24 mouse cellular contexts compared by ENCODE assay signal in the genomic region with DNA sequence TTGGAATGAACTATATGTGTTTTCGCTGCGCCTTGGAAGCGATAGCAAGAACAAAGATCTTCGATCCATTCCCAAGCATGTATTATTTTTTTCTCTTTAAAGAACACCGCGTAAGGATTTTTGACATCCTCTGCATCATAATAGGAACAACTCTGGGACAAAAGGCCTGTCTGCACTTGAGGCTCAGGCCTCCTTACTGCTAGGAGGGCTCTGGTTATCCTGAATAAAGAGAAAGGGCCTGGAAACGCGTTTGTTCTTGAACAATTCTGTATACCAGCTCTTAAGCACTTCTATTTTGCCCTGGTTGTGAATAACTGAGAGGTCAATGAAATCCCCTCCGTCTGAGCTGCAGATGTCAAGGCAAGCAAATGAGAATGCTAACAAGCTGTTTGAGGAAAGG. TPM values are rescaled to one million over a fixed set of nuclear protein-coding genes. Genes with fewer than 3 reads are reported as not detected.
A peak's percentile ranks its signal among the peaks of the same experiment; 100 is the strongest.
DNase-seq lines count a peak whose midpoint lies in the region; ATAC-seq lines count a peak whose summit lies in the region.
"Had no signal": no experiment of that assay in that cellular context is flagged by ENCODE, and none has a peak within 500 bp of the region (broad histone marks: within the 10 kb centered on the region; RNA-seq: fewer than 3 reads in every experiment).

No protein-coding gene starts in this region.

- H3K4me1 ChIP-seq in embryonic facial prominence, embryonic 11.5 days (ENCODE audit: control insufficient read depth, insufficient read depth, low read length) = no peaks in the 10 kb centered on the region
- H3K4me1 ChIP-seq in embryonic facial prominence, embryonic 10.5 days = 0 out of 2 replicates have a peak, but pooled peaks cover 4% of the 10 kb centered on the region
- H3K4me1 ChIP-seq in hindbrain, embryonic 11.5 days (replicated peaks; ENCODE audit: control insufficient read depth, insufficient read depth, low read length) = no peaks in the 10 kb centered on the region
- H3K4me1 ChIP-seq in hindbrain, embryonic 12.5 days = no peaks in the 10 kb centered on the region
- H3K4me1 ChIP-seq in midbrain, embryonic 12.5 days = peaks cover 10% of the 10 kb centered on the region
- no peaks in the 10 kb centered on the region for H3K4me1 ChIP-seq in kidney, embryonic 15.5 days
- H3K4me1 ChIP-seq: heart, embryonic 12.5 days; liver, embryonic 15.5 days; neural tube, embryonic 13.5 days had no signal

- H3K27ac ChIP-seq in embryonic facial prominence, embryonic 11.5 days (replicated peaks; ENCODE audit: low read depth, low read length) = no peak overlapping the region
- no peak overlapping the region for H3K27ac ChIP-seq in embryonic facial prominence, embryonic 10.5 days (replicated peaks)
- H3K27ac ChIP-seq in hindbrain, embryonic 11.5 days (ENCODE audit: low read depth, low read length) = 0 out of 2 replicates have a peak overlapping the region, but pooled peaks have one; percentile 21
- no peak overlapping the region for H3K27ac ChIP-seq in hindbrain, embryonic 12.5 days
- peak overlapping the region; percentile 64 for H3K27ac ChIP-seq in midbrain, embryonic 12.5 days (replicated peaks)
- no peak overlapping the region for H3K27ac ChIP-seq in kidney, embryonic 15.5 days
- H3K27ac ChIP-seq: heart, adult 2 months; liver, embryonic 15.5 days; neural tube, embryonic 13.5 days had no signal

- DNase-seq in embryonic facial prominence, embryonic 11.5 days (ENCODE audit: low spot score) = peak; percentile 15
- DNase-seq in embryonic facial prominence, embryonic 10.5 days (ENCODE audit: low spot score) = no peak
- DNase-seq in hindbrain, embryonic 11.5 days (ENCODE audit: low spot score) = no peak
- no peak for DNase-seq in cerebellum, adult 11-12 months
- DNase-seq: adrenal gland, postnatal 10 days; cerebellum, adult 11 months; cerebellum, adult 9-11 months; heart, adult 2 months; kidney, adult 8-10 months; kidney, postnatal 10 days; liver; lung, embryonic 14.5 days; lung, postnatal 14 days; retina, postnatal 1 day; right cerebral cortex, postnatal 14 days; thymus, postnatal 4 days had no signal

- no peak overlapping the region for H3K4me2 ChIP-seq in embryonic facial prominence, embryonic 11.5 days (ENCODE audit: low read depth, low read length)
- H3K4me2 ChIP-seq in hindbrain, embryonic 11.5 days (replicated peaks; ENCODE audit: low read depth, low read length) = no peak overlapping the region
- no peak overlapping the region for H3K4me2 ChIP-seq in hindbrain, embryonic 12.5 days (replicated peaks)
- 0 out of 2 replicates have a peak overlapping the region, but pooled peaks have one; percentile 3 for H3K4me2 ChIP-seq in midbrain, embryonic 12.5 days (replicated peaks)
- H3K4me2 ChIP-seq in kidney, embryonic 15.5 days = no peak overlapping the region
- H3K4me2 ChIP-seq: heart, embryonic 12.5 days; liver, embryonic 15.5 days; lung, embryonic 14.5 days; neural tube, embryonic 13.5 days had no signal

- H3K36me3 ChIP-seq in embryonic facial prominence, embryonic 11.5 days (replicated peaks; ENCODE audit: control insufficient read depth, insufficient read depth, low read depth, low read length) = no peaks in the 10 kb centered on the region
- H3K36me3 ChIP-seq in embryonic facial prominence, embryonic 10.5 days (replicated peaks) = no peaks in the 10 kb centered on the region
- H3K36me3 ChIP-seq in hindbrain, embryonic 11.5 days (ENCODE audit: control insufficient read depth, insufficient read depth, low read length) = no peaks in the 10 kb centered on the region
- H3K36me3 ChIP-seq in hindbrain, embryonic 12.5 days = no peaks in the 10 kb centered on the region
- no peaks in the 10 kb centered on the region for H3K36me3 ChIP-seq in midbrain, embryonic 12.5 days
- H3K36me3 ChIP-seq in kidney, embryonic 15.5 days = no peaks in the 10 kb centered on the region
- H3K36me3 ChIP-seq: G1E; heart, embryonic 12.5 days; liver, embryonic 15.5 days; neural tube, embryonic 13.5 days had no signal

- H3K9ac ChIP-seq in embryonic facial prominence, embryonic 11.5 days (replicated peaks; ENCODE audit: low read length) = no peak overlapping the region
- no peak overlapping the region for H3K9ac ChIP-seq in hindbrain, embryonic 11.5 days (ENCODE audit: low read depth, low read length)
- H3K9ac ChIP-seq in hindbrain, embryonic 12.5 days = no peak overlapping the region
- H3K9ac ChIP-seq in midbrain, embryonic 12.5 days (replicated peaks) = no peak overlapping the region
- no peak overlapping the region for H3K9ac ChIP-seq in kidney, embryonic 15.5 days
- H3K9ac ChIP-seq: heart, embryonic 12.5 days; liver, embryonic 15.5 days; lung, embryonic 14.5 days; neural tube, embryonic 13.5 days had no signal

- WGBS in embryonic facial prominence, embryonic 11.5 days = 82% methylated on average over 9 of the region's 9 CpGs
- 73% methylated on average over 9 of the region's 9 CpGs for WGBS in embryonic facial prominence, embryonic 10.5 days
- 54% methylated on average over 9 of the region's 9 CpGs for WGBS in hindbrain, embryonic 11.5 days
- 54% methylated on average over 9 of the region's 9 CpGs for WGBS in hindbrain, embryonic 12.5 days
- WGBS in midbrain, embryonic 12.5 days = 23% methylated on average over 9 of the region's 9 CpGs
- WGBS in kidney, embryonic 15.5 days = 91% methylated on average over 9 of the region's 9 CpGs

- no peak for ATAC-seq in embryonic facial prominence, embryonic 11.5 days (replicated peaks; ENCODE audit: insufficient number of reproducible peaks, low FRiP score, low TSS enrichment, low read depth)
- ATAC-seq in hindbrain, embryonic 11.5 days (ENCODE audit: low FRiP score) = no peak
- no peak for ATAC-seq in hindbrain, embryonic 12.5 days (ENCODE audit: low FRiP score)
- ATAC-seq in midbrain, embryonic 12.5 days (ENCODE audit: low FRiP score, low read depth) = peak; percentile 64
- ATAC-seq in kidney, embryonic 15.5 days (replicated peaks; ENCODE audit: low FRiP score) = no peak
- ATAC-seq: intestine, embryonic 16.5 days had no signal

- no peaks in the 10 kb centered on the region for H3K27me3 ChIP-seq in embryonic facial prominence, embryonic 11.5 days (ENCODE audit: control insufficient read depth, insufficient read depth, low read length)
- no peaks in the 10 kb centered on the region for H3K27me3 ChIP-seq in embryonic facial prominence, embryonic 10.5 days (replicated peaks; ENCODE audit: low read depth, poor library complexity, severe bottlenecking)
- no peaks in the 10 kb centered on the region for H3K27me3 ChIP-seq in hindbrain, embryonic 11.5 days (ENCODE audit: control insufficient read depth, insufficient read depth, low read length)
- no peaks in the 10 kb centered on the region for H3K27me3 ChIP-seq in hindbrain, embryonic 12.5 days
- H3K27me3 ChIP-seq in midbrain, embryonic 12.5 days = peaks cover 4% of the 10 kb centered on the region; the same call in 1 of the 2 replicates
- H3K27me3 ChIP-seq in kidney, embryonic 15.5 days = no peaks in the 10 kb centered on the region
- H3K27me3 ChIP-seq: heart, embryonic 12.5 days; liver, embryonic 15.5 days; neural tube, embryonic 13.5 days had no signal

- H3K9me3 ChIP-seq in embryonic facial prominence, embryonic 11.5 days (replicated peaks; ENCODE audit: control insufficient read depth, low read length) = no peaks in the 10 kb centered on the region
- no peaks in the 10 kb centered on the region for H3K9me3 ChIP-seq in embryonic facial prominence, embryonic 10.5 days
- H3K9me3 ChIP-seq in hindbrain, embryonic 11.5 days (ENCODE audit: control insufficient read depth, low read length) = no peaks in the 10 kb centered on the region
- H3K9me3 ChIP-seq in hindbrain, embryonic 12.5 days (replicated peaks) = no peaks in the 10 kb centered on the region
- H3K9me3 ChIP-seq in midbrain, embryonic 12.5 days = no peaks in the 10 kb centered on the region
- H3K9me3 ChIP-seq in kidney, embryonic 15.5 days (replicated peaks) = no peaks in the 10 kb centered on the region
- H3K9me3 ChIP-seq: liver, embryonic 15.5 days; neural tube, embryonic 13.5 days had no signal

- H3K4me3 ChIP-seq in embryonic facial prominence, embryonic 11.5 days (ENCODE audit: low read depth, low read length) = no peak overlapping the region
- H3K4me3 ChIP-seq in embryonic facial prominence, embryonic 10.5 days = no peak overlapping the region
- no peak overlapping the region for H3K4me3 ChIP-seq in hindbrain, embryonic 11.5 days (ENCODE audit: low read depth, low read length)
- H3K4me3 ChIP-seq in hindbrain, embryonic 12.5 days = no peak overlapping the region
- H3K4me3 ChIP-seq in midbrain, embryonic 12.5 days = no peak overlapping the region
- H3K4me3 ChIP-seq in kidney, embryonic 15.5 days (replicated peaks) = no peak overlapping the region
- H3K4me3 ChIP-seq: heart, adult 2 months; heart, embryonic 12.5 days; liver, embryonic 15.5 days; neural tube, embryonic 13.5 days had no signal

RNA-seq across cellular contexts. Expression of a gene that starts 19.7 kb away (rescaled TPM):
- 8.2 and 11.7 TPM in 2 replicates for polyA plus RNA-seq in embryonic facial prominence, embryonic 11.5 days (2014; fragmentation: Nextera tagmentation; extraction: Ambion mirVana)
- polyA plus RNA-seq in embryonic facial prominence, embryonic 10.5 days (2016; fragmentation: Nextera tagmentation; extraction: Ambion mirVana) = 3.6 and 5.0 TPM in 2 replicates
- 10.6 and 10.9 TPM in 2 replicates for polyA plus RNA-seq in hindbrain, embryonic 11.5 days (2014; fragmentation: Nextera tagmentation; extraction: Ambion mirVana)
- 20.7 and 24.8 TPM in 2 replicates for polyA plus RNA-seq in hindbrain, embryonic 12.5 days (2016; fragmentation: Nextera tagmentation; extraction: Ambion mirVana)
- polyA plus RNA-seq in midbrain, embryonic 12.5 days (2016; fragmentation: Nextera tagmentation; extraction: Ambion mirVana) = 12.9 and 14.6 TPM in 2 replicates
- 1.6 and 2.2 TPM in 2 replicates for polyA plus RNA-seq in kidney, embryonic 15.5 days (2015; fragmentation: Nextera tagmentation; extraction: Ambion mirVana)

Comparison
In these comparisons a context has a peak if more than half of its experiments do, and no peak if none do; other contexts are left out.
1. H3K27ac ChIP-seq: peak in hindbrain, embryonic 11.5 days (single experiment) and midbrain, embryonic 12.5 days (single experiment); none in embryonic facial prominence, embryonic 11.5 days (single experiment), embryonic facial prominence, embryonic 10.5 days (single experiment), hindbrain, embryonic 12.5 days (single experiment) and kidney, embryonic 15.5 days (single experiment).